Mouse (Mus musculus) CH12.LX (cell line): Measurements from ENCODE around the gene Erc1. TPM values are rescaled to one million over a fixed set of nuclear protein-coding genes. Genes with fewer than 3 reads are reported as not detected.

Source experiments
- DNase-seq: peaks from one replicate; pipeline ENCODE4 v3.0.0-alpha.2; 2013; ENCODE audit errors: extremely low read depth
- H3K27ac ChIP-seq: 2 replicates; pipeline ENCODE4 v1.5.1; 2012; ENCODE audit warnings: low read depth, mild to moderate bottlenecking, control low read depth, moderate library complexity; ENCODE audit not compliant: insufficient read depth
- H3K27me3 ChIP-seq: replicated peaks from 2 replicates; pipeline ENCODE3; 2012; ENCODE audit warnings: inconsistent platforms
- H3K36me3 ChIP-seq, 2 experiments: replicated peaks in 1 of 2; 2 replicates each; pipeline versions ENCODE3 to v1.6.1; 2012; ENCODE audit warnings: inconsistent platforms in 1 of 2, low read length in 1 of 2, mild to moderate bottlenecking in 1 of 2, mixed read lengths in 1 of 2, moderate library complexity in 1 of 2; ENCODE audit not compliant: control insufficient read depth in 1 of 2, insufficient read depth in 1 of 2
- H3K4me1 ChIP-seq, 2 experiments: 2 replicates each; pipeline ENCODE4 v1.6.1; 2012; ENCODE audit warnings: inconsistent platforms in 1 of 2, moderate library complexity in 1 of 2; ENCODE audit not compliant: insufficient read depth in 2 of 2, control insufficient read depth in 1 of 2
- H3K4me2 ChIP-seq: 2 replicates; pipeline ENCODE4 v1.6.1; 2012; ENCODE audit warnings: low read depth, mild to moderate bottlenecking, control low read depth; ENCODE audit not compliant: poor library complexity, insufficient read depth, severe bottlenecking
- H3K4me3 ChIP-seq, 3 experiments: fragments of 150-350 bp in 1 of 3; sonication (generic) in 1 of 3; replicated peaks in 1 of 3; 2 replicates each; pipeline versions ENCODE3 to v1.5.1; 2011 to 2012; ENCODE audit warnings: low read depth in 2 of 3, low read length in 2 of 3, mild to moderate bottlenecking in 2 of 3, moderate library complexity in 2 of 3, control low read depth in 1 of 3, improper control_type of control experiment in 1 of 3, inconsistent platforms in 1 of 3, mixed read lengths in 1 of 3; ENCODE audit not compliant: poor library complexity in 1 of 3
- H3K79me2 ChIP-seq: replicated peaks from 2 replicates; pipeline ENCODE4 v1.6.1; 2012; ENCODE audit warnings: mild to moderate bottlenecking, moderate library complexity; ENCODE audit not compliant: control insufficient read depth, poor library complexity, insufficient read depth, severe bottlenecking; ENCODE audit errors: extremely low read depth
- H3K9ac ChIP-seq: 2 replicates; pipeline ENCODE4 v1.6.1; 2012; ENCODE audit warnings: low read depth, mild to moderate bottlenecking, control low read depth, moderate library complexity; ENCODE audit not compliant: insufficient read depth
- H3K9me3 ChIP-seq: replicated peaks from 2 replicates; pipeline ENCODE3; 2012; ENCODE audit warnings: low read length, inconsistent platforms, mixed read lengths
- CHD1 ChIP-seq: IDR thresholded peaks from 2 replicates; pipeline ENCODE4 v1.6.1; 2012; ENCODE audit warnings: low read depth, low read length, improper control_type of control experiment, inconsistent platforms
- CTCF ChIP-seq, 2 experiments: IDR thresholded peaks in 1 of 2; conservative IDR thresholded peaks in 1 of 2; 2 replicates each; pipeline ENCODE4 v1.5.1; 2011 to 2012; ENCODE audit warnings: low read depth in 2 of 2, low read length in 2 of 2, improper control_type of control experiment in 1 of 2, inconsistent platforms in 1 of 2, mild to moderate bottlenecking in 1 of 2, moderate library complexity in 1 of 2
- EP300 ChIP-seq: IDR thresholded peaks from 2 replicates; pipeline ENCODE4 v1.6.1; 2011; ENCODE audit warnings: low read length, improper control_type of control experiment
- ETS1 ChIP-seq: conservative IDR thresholded peaks from 2 replicates; pipeline ENCODE4 v1.6.1; 2012; ENCODE audit warnings: low read depth, mild to moderate bottlenecking, inconsistent platforms, low read length, improper control_type of control experiment, moderate library complexity
- MEF2A ChIP-seq: IDR thresholded peaks from 2 replicates; pipeline ENCODE4 v1.6.1; 2014; ENCODE audit warnings: low read depth, mild to moderate bottlenecking, inconsistent platforms, low read length, improper control_type of control experiment, borderline replicate concordance
- POLR2A ChIP-seq: IDR thresholded peaks from 2 replicates; pipeline ENCODE4 v1.6.1; 2011; ENCODE audit warnings: low read depth, mild to moderate bottlenecking, improper control_type of control experiment, low read length
- RAD21 ChIP-seq: IDR thresholded peaks from 2 replicates; pipeline ENCODE4 v1.6.1; 2011; ENCODE audit warnings: low read depth, mild to moderate bottlenecking, low read length, improper control_type of control experiment, moderate library complexity
- RCOR1 ChIP-seq: conservative IDR thresholded peaks from 2 replicates; pipeline ENCODE4 v1.6.1; 2012; ENCODE audit warnings: low read depth, mild to moderate bottlenecking, inconsistent platforms, low read length, improper control_type of control experiment
- dilution Hi-C: fragments of 300-500 bp; cut with MboI; formaldehyde crosslinking; loops from 2 replicates; pipeline ENCODE4 v1.14.3; 2020; ENCODE audit warnings: low sequenced_read_pairs; ENCODE audit not compliant: extremely low pct_unique_long_range_greater_than_20kb, extremely low pct_ligation_motif_present
- in situ Hi-C: fragments of 300-500 bp; cut with MboI; formaldehyde crosslinking; loops from 3 replicates; pipeline ENCODE4 v1.14.3; 2019; ENCODE audit warnings: low sequenced_read_pairs, low pct_ligation_motif_present, low pct_unique_long_range_greater_than_20kb, mixed read lengths
- polyA plus RNA-seq: library from polyadenylated mRNA; unstranded; fragments of >175 nt; gene quantifications from 2 replicates; pipeline ENCODE4 v1.2.1, GENCODE M21; 2012; ENCODE audit warnings: low read depth; ENCODE audit not compliant: insufficient read length
- total RNA-seq, 2 experiments: library from RNA; depleted of rRNA; stranded (reverse); fragments of 300-350 nt in 1 of 2; fragments of >200 nt in 1 of 2; gene quantifications; 2 replicates each; pipeline ENCODE4 v1.2.3; 2012 to 2014

Gene Erc1
- total and polyA plus RNA-seq, 3 experiments, result 1.4 to 3.3 (median 2.5) TPM

DNA sequence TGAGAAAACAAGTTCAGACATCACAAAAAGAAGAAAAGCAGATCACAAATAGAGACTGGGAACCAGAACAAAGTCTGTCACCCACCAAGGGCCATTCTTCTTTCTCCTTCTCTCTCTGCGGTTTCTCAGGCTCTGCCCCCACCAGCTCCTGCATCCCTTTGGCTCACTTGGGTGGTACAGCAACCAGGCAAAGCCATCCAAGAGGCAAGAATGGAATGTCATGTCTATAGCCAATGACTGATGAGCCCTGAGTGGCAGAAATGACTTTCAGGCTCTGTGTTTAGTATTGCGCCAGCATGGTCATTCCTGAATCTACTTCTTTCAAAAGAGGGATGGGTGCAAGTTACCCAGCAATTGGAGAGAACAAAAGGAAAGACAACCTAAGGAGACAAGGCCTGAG lies 257.1 kb downstream of the Erc1 start:
- TF ChIP-seq MEF2A (no peak), POLR2A (no peak)
- Histone ChIP-seq H3K4me1 (no peaks in the 10 kb centered on the region), H3K9me3 (no peaks in the 10 kb centered on the region), H3K27ac (no peak overlapping the region), H3K9ac (no peak overlapping the region), H3K36me3 (peaks cover 0 to 3% of the 10 kb centered on the region in 2 experiments), H3K79me2 (no peaks in the 10 kb centered on the region), H3K4me3 (no peak overlapping the region), H3K4me2 (no peak overlapping the region), H3K27me3 (no peaks in the 10 kb centered on the region)
- no peak for DNase-seq
- dilution Hi-C loops, result no loop called here
- in situ Hi-C loops, result no loop called here

DNA sequence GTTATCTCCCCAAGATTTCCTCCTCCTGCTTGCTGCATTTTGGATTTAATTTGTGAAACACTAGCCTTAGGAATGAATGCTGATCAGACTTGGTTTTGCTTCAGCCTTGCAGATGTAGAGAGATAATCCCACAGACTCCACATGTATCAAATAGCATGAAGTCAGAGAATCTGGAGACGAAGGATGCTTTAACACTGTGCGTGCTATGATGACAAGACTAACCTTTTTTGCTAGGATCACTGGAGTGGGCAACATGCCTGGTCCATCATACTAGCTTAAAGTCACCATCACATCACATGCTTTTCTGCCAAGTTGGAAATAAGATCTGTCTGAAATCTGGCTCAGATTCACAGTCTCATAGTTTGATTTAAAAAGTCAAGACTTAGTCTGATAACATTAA lies 260.1 kb downstream of the Erc1 start:
- dilution Hi-C loops (no loop called here), in situ Hi-C loops (no loop called here)
- TF ChIP-seq ETS1 (no peak), CHD1 (no peak), RAD21 (no peak), EP300 (no peak), POLR2A (no peak)

DNA sequence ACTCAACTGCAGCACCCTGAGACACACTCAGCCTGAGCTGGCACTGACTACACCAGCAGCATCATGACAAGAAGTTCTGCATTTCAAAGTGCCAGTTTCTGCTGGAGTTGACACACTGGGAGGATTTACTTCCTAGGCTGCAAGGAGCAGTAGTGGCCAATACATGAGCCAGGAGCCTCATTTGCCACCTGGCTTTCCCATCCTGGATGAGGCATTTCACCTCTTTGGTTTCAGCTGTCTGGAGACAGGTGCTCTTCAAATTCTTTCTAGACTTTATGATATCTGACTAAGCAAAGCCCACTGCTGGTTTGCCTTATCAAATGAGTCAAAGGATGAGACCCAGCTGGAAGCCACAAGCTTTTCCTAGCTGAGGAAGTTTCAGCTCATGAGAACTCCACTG lies 260.5 kb downstream of the Erc1 start:
- in situ Hi-C loops (no loop called here), dilution Hi-C loops (no loop called here)
- H3K4me1 ChIP-seq, result no peaks in the 10 kb centered on the region
- no peak overlapping the region for H3K4me3 ChIP-seq
- H3K79me2 ChIP-seq, result no peaks in the 10 kb centered on the region
- no peaks in the 10 kb centered on the region for H3K27me3 ChIP-seq
- H3K9ac ChIP-seq, result no peak overlapping the region
- H3K36me3 ChIP-seq, result no peaks in the 10 kb centered on the region
- H3K4me2 ChIP-seq, result no peak overlapping the region
- DNase-seq, result no peak
- no peak overlapping the region for H3K27ac ChIP-seq
- no peak for TF ChIP-seq CTCF (conservative IDR thresholded peaks at IDR 0.05 in 1 of 2, IDR thresholded peaks at IDR 0.05 in 1 of 2; ENCODE audit: low read depth in 2 of 2, low read length in 2 of 2)
- H3K9me3 ChIP-seq, result no peaks in the 10 kb centered on the region

More for the DNA sequence above, 260.1 kb downstream of the Erc1 start:
- Histone ChIP-seq H3K27me3 (no peaks in the 10 kb centered on the region), H3K27ac (no peak overlapping the region), H3K4me3 (no peak overlapping the region), H3K79me2 (no peaks in the 10 kb centered on the region), H3K4me1 (no peaks in the 10 kb centered on the region), H3K9ac (no peak overlapping the region), H3K9me3 (no peaks in the 10 kb centered on the region), H3K4me2 (no peak overlapping the region), H3K36me3 (no peaks in the 10 kb centered on the region)
- no peak for DNase-seq

DNA sequence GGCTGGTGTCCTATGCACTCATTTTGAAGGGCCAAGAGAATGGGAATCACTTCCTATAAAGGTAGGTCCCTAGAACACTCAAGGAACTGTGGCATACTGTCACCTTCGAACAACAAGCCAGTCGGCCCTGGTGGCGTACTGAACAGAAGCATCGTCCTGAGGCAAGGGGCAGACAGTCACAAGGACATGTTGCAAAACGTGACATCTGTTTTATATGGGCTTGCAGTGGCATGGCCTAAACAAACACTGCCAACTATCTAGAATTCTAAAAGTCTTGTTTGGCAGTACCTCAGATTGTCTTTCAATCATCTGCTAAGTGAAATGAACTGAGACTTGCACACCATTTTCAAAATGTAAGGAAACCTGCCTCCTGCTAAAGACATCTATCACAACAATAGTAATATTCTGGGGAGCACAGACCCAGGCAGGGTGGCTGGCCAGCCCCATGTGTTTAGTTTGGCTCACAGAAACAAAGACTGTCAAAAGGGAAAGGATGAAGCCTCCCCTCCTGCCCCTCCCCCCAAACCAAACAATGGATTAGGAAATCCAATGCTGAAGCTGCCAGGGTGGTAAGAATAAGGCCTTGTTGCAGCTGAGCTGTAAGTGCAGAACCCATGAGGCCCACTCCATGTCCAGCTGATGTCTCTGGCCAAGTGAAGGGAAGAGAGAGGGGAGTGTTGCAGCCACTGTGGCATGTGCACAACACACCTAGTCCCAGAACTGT lies 262.2 kb downstream of the Erc1 start:
- no peak for DNase-seq

More for the DNA sequence above, 262.2 kb downstream of the Erc1 start:
- H3K79me2 ChIP-seq, result no peaks in the 10 kb centered on the region
- no peak for TF ChIP-seq RCOR1
- TF ChIP-seq, all 38 proteins: peak for 0
- H3K4me3 ChIP-seq, result no peak overlapping the region
- H3K27ac ChIP-seq, result no peak overlapping the region
- no peaks in the 10 kb centered on the region for H3K27me3 ChIP-seq
- H3K4me2 ChIP-seq, result no peak overlapping the region
- in situ Hi-C loops, result no loop called here
- H3K9ac ChIP-seq, result no peak overlapping the region
- H3K4me1 ChIP-seq, result no peaks in the 10 kb centered on the region
- dilution Hi-C loops, result no loop called here
- H3K9me3 ChIP-seq, result no peaks in the 10 kb centered on the region
- H3K36me3 ChIP-seq, result no peaks in the 10 kb centered on the region
